Mouse (Mus musculus) induced T-regulatory cell, adult 2 months (primary cell): Measurements from ENCODE around the gene Gmeb1.
A peak's percentile ranks its signal among the peaks of the same experiment; 100 is the strongest.

Experiments
- DNase-seq: peaks from one replicate; pipeline ENCODE4 v3.0.0-alpha.2; 2012; ENCODE audit warnings: low read depth

The Gmeb1 gene

DNA sequence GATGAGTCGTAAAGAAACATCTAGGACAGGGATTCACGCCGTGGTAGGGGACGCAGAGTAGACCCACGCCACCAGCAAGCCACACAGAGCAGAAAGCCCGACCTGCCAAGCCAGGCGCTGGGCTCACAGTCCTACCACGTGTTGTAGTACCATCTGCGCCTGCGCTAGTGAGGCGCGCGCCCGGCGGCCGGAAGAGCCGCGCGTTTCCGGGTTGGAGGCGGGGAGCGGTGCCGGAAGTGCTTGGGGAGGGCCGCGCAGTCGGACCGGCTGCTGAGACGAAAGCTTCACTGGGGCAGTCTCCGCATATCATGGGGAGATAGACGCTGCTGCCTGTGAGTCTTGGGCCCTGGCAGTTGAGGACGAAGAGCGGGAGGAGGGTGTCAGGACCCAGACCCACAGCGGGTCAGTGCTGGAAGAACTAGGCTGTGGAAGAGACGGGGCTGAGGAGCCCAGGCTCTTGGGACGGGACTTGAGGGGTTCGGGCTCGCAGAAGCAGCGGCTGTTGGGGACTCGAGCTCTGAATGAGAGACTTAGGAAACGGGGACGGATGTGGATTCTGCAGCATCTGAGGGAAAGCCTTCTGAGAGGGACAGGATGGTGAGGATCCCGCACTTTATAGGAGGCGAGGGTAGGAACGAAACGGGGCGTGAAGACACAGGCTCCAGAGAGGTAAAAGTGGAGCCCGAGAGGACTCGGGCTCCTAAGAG, 12.9 kb upstream of the Gmeb1 start, which contains the start of gene Taf12:
Gene Taf12 (plus strand): TSS at position 220 of the 707 bp plus-strand sequence.
- DNase-seq, result peak; percentile 97

DNA sequence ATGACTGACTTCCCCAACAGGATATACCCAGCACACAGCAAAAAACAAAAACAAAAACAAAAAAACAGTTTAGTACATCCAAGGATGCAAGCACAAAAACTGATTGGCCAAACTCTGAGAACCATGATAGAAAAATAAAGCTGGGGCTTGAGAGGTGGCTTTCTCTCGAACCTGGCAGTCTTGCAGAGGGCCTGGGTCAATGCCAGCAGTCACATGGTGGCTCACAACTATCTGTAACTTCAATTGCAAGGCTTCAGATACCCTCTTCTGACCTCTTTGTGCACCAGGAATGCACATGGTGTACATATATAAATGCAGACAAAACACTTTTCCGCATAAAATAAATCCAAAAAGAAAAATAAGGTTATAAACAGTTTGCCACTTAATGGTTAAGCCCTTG, 11.8 kb upstream of the Gmeb1 start:
- no peak for DNase-seq

DNA sequence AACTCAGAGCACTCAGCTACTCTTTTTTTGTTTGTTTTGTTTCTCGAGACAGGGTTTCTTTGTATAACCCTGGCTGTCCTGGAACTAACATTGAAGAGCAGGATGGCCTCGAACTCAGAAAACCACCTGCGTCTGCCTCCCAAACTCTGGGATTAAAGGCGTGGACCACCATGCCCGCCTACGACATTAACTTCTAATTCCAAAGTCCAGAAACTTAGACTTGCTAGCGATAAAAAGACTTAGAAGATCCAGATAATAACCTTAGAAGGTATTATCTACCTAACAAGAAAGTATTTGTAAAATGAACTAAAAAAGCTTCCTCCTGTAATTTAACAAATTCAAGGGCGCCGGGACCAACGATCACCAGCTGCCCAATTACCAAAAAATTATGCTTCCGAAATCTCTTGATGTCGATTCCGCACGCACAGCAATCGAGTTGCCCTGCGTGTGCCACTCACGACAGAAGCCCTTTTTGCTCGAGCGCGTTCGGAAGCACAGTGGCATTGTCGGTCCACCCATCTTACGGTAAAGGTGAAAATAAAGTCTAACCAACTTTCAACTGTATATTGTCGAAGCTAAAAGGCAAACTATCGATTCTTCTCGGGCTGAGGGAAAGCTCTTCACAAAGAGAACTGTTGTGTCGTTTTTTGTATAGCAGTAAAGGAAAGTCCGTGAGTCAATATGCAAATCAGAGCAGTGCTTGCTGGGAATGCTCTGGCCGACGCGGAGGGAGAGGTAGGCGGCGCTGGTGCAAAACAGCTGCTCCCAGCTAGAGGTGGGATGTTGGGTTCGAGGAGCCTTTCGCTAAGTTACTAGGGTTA, 8.5 kb upstream of the Gmeb1 start:
- peak; percentile 97 for DNase-seq

DNA sequence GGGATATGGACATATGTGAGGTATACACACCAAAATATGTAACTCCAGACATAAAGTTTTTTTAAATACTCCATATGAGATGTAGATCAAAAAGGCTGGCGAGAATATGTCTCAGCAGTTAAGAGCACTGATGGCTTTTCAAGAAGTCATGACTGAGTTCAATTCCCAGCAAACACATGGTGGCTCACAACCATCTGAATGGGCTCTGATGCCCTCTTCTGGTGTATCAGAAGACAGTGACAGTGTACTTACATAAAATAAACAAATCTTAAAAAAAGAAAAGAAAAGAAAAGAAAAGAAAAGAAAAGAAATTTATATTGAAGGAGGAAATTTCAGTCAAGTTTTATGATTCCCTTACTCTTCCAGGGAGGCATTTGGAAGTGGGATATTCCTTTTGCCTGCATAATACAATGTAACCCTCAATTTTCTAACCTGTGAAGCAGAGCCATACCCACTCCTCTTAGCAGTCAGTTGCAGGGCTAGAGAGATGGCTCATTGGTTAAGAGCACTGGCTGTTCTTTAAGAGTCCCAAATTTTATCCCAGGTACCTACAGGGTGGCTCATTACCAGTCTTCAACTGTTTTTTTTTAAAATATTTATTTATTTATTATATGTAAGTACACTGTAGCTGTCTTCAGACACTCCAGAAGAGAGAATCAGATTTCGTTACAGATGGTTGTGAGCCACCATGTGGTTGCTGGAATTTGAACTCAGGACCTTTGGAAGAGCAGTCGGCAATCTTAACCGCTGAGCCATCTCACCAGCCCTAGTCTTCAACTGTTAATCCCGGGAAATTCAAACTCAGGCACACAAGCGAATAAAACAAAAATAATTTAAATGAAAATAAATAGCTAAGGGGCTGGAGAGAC, 7.7 kb upstream of the Gmeb1 start:
- peak; percentile 77 for DNase-seq

DNA sequence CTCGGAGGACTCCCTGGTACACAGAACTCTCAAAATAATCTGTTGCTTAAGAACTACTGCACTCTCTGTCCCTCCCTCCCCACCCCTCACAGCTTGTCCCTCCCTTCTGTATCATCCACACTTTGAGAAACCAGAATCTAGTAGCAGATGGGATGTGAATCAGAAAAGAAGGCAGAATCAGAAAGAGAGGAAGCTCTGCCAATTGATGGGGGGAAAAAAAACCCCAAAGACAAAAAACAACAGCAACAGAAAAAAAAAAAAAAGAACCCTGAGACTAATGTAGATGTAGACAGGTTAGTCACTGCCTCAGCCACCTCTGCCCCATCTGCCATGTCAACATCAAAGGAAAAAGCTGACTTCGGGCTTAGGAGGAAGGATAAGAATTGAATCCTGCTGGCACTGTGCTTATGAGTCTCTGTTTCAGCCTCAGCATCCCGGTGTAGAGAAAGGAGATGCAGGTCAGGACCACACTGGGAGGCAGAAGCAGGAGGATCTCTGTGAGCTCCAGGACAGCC, 5.5 kb upstream of the Gmeb1 start:
- no peak for DNase-seq

DNA sequence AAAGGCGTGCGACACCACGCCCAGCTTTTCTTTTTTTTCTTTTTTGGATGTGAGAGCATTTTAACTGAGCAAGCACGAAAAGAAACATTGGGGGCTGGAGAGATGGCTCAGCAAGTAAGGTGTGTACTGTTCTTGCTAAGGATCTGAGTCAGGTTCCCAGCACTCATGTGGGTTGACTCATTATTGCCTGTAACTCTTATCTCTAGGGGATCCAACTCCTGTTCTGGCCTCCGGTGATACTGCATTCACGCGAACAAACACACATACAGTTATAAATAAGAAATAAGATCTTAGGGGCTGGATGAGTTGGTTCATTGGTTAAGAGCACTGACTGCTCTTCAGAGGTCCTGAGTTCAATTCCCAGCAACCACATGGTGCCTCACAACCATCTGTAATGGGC, 1.9 kb upstream of the Gmeb1 start:
- DNase-seq, result peak; percentile 23

DNA sequence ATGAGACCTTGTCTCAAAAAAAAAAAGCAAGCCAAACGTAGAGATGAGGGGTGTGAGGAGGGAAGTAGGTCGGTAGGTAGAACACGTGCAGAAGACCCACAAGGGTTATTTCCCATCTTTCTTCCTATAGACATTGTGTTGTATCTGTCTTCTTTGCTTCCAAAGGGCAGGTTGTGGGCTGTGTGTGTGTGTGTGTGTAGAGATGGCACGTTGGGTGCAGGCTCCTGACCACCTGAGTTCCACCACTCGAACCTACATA, 885 bp upstream of the Gmeb1 start:
- no peak for DNase-seq

DNA sequence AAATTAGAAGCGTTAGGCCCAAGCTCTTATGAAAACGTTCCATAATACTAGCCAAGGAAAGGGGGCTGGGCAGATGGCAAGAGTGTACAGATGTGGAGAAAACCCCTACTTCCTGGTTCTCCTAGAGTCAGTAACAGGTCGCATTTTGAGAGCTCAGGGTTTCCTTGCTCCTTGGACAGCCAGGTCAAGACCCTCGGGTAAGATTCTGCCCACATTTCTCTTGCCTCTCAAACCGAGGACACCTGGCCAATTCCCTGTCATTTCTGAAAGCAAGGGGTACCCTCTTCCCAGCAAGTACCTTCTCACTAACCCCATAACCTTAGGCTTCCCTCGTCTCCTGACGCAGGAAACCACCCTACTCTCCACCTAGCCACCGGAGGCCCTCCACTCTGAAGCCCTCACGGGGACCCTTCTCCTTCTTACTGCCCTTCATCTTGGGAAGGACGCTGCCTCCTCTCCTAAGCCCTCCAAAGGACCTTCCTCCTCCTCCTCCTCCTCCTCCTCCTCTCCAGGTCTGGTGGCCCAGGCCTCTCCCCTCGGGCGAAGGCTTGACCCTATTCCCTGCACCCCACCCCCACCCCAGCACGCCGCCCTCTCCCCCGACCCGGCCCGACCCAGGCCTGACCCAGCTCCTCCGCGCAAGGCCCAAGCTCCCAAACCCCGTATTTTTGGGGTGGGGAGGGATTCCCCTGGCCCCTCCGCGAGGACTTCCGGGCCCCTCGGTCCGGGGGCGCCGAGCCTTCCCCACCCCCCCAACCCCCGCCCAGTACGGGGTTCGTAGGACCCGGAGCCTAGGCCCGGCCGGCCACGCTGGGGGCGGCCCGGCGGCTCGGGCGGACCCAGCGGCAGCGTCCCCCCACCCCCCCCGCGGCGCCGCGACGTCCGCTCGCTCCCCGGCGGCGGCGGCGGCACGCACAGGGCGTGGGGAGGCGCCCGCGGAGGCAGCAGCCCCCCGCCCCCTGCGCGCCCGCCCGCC, 710 bp downstream of the Gmeb1 start:
- DNase-seq, result peak; percentile 80

DNA sequence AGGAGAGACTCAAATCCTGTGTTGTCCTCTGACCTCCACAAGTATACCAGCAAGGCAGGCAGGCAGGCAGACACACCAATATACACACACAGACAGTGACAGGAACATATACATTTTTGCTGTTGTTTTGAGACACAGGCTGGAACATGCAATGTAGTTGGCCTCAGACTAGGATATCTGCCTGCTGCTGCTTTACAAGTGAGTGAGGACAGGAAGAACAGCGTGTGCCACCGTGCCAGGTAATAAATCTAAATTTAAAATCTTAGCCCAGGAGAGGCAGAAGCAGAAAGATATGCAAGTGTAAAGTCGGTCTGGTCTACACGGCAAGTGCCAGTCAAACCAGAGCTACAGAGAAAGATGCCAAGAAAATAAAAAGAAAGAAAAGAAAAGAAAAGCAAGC, 2.2 kb downstream of the Gmeb1 start:
- DNase-seq, result no peak

DNA sequence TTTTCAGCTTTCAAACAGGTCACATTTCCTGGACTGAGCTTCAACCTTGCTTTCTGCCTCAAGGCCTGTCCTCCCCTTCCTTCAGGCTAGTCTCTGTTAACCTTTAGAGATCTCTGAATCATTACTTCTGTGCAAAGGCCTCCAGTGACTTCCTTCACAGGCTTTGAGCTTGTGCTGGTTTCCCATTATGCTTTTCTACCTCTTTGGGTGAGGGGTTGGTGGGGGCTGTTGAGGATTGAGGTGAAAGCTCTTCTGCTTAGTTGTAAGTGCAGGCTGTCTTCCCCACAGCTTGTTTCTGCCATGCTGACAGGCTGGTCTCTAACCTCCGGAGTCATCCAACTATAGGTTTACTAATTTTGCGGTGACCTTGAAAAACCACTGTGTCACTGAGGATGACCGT, 5.0 kb downstream of the Gmeb1 start:
- DNase-seq, result no peak

DNA sequence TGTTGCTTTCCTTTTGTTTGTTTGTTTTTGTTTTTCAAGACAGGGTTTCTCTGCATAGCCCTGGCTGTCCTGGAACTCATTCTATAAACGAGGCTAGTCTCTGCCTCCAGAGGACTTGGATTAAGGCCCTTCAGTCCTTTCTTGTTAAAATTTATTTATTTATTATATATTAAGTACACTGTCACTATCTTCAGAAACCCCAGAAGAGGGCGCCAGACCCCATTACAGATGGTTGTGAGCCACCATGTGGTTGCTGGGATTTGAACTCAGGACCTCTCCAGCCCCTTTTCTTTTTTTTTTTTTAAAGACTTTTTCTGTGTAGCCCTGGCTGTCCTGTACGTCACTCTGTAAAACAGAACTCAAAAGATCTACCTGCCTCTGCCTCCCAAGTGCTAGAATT, 6.4 kb downstream of the Gmeb1 start:
- peak; percentile 63 for DNase-seq

DNA sequence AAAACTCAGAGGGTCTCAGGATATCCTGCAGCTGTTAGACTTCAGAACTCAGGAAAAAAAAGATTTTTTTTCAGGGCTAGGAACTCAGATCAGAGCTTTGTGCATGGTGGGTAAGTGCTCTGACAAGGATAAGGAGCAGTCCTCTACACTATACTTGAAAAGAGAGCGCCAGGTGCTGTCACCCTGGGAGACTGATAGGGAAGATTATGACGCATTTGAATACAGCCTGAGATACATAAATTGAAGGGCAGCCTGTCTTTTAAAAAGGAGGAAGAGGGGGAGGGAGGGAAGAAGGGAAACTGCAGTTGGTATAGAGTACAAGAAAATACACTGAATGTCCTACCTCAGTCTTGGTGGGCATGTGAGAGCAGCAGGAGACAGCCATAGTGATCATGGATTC, 7.8 kb downstream of the Gmeb1 start:
- no peak for DNase-seq

DNA sequence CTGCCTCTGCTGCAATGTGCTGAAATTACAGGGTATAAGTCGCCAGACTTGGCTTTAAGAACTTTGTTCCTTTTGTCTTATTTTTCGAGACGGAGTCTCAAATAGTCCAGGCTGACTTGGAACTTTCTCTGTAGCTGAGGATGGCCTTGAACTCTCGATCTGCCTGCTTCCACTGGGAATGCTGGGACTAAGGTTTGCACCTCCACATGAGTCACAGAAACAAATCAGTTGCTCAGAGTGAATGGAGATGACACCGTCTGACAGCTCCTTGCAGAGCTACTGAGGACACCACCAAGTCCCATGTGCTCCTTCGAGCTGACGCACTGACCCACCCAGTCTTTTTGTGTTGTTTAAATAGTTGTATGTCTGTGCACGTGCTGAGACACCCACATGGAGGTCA, 8.3 kb downstream of the Gmeb1 start:
- DNase-seq, result no peak

DNA sequence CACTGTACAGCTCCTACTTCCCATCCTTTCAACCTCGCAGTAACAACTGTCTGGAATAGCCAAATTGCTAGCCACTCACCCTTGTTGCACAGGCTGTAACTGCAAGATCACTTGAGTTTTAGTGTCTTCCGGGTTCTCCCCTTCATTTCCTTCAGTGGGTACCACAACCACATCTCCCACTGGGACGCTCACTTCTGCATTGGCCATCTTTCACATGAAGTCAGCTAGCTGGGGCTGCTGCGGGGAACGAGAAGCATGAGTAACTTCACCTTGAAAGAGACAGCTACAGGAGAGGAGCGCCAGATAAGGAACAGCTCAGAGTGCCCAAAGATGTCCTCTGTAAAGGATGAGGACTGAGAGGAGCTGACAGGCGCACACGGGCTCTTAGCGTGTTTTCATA, 9.8 kb downstream of the Gmeb1 start:
- no peak for DNase-seq

DNA sequence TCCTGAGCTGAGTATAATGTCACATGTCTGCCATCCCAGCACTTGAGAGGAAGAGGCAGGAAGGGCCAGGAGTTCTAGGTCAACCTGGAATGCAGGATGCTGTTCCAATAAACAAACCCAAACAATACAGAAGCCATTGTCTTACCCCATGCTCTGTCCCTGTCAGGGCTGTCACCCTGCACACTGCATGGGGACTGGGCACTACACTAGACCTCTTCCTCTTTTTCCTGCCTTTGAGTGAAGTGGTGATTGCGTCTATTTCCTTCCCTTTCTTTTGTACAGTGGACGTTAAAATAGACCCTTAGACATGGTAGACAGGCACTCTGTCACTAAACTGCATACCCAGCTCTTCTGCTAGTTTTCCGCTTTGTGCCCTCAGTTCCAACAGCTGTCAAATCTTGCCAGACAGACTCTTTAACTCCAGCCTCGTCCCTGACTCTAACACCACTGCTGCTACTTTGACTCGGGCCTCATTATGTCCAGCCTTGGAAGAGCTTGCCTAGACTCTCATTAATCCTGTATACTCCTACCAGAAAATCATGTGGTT, 13.9 kb downstream of the Gmeb1 start:
- no peak for DNase-seq

DNA sequence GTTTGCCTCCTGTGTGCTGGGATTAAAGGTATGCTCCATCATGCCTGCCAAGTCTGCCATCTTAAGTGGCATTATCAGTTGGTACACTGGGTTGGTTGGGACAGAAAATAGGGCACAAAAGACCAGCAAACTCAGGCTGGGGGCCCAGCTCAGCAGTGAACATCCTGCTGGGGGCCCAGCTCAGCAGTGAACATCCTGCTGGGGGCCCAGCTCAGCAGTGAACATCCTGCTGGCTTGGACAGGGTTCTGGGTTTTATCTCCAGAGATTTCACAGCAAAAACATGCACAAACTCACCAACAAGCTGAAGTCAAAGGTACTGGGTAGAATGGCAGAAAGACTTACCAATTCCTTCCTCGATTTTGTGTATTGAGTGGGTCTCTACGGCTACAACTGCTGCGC, 15.8 kb downstream of the Gmeb1 start:
- DNase-seq, result no peak

DNA sequence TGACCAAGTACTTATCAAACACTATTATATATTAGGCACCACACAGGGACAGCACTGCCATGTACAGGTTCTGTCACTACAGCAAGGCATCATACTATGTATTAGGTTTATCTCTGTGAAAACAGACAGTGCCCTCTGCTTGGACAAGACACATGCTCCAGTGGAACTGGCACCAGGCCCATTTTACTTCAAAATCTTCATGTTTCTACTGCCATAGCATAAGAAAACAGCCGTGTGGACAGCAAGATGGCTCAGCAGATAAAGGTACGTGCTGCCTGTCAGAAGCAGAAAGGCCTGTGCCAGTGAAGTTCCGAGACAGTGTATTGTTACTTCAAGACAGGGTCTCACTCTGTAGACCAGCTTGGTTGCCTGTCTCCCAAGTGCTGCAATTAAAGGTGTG, 20.2 kb downstream of the Gmeb1 start:
- no peak for DNase-seq

DNA sequence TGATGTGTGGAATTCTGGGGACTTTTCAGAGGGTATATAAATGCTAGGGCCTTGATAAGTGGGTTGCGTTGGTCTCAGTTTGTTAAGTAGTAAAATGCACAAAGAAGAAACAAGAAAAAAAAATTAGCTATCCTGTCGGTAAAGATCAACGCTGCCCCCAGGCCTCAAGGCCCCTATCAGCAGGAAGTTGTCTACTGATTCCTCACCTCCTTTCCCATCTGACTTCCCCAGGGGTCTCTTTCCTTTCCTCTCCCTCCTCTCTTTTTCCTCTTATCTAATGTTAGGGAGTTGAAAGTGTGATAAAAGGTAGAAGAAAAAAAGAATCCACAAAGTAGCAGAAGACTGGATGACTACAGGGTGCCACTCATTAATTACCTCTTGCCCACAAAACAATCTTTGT, 21.0 kb downstream of the Gmeb1 start:
- DNase-seq, result no peak

DNA sequence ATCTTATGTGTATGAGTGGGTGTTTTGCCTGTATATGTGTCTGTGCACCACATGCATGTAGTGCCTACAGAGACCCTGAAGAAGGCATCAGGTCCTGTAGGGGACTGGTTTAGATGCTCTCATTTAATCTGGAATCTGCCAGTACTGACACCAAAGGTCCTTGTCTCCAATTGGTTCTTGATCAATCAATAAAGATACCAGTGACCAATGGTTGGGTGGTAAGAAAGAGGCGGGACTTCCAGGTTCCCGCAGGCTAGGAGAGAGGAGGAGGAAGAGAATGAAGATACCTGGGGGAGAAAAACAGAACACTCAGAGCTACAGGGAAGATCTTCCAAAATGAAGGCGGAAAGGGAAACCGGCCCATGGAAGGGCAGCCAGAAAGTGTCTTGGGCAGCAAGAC, 23.0 kb downstream of the Gmeb1 start:
- DNase-seq, result no peak

DNA sequence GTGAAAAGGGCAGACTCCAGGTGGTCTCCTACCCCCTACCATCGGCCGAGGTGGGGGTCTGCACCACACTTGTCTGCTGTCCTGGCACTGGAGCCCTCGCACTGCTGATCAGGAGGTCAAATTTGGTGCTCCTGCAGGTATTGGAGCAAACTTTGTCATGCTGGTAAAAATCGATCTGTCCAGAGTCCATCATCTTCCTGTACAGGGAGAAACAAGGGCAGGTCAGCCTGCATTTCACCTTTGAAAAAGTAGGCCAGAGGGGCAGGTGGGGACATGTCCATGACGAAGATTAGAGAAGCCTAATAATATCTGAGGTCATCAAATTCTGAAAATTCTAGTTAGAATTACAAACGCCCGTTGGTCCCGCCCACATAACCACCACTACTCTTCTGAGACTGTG, 26.7 kb downstream of the Gmeb1 start:
- DNase-seq, result no peak

DNA sequence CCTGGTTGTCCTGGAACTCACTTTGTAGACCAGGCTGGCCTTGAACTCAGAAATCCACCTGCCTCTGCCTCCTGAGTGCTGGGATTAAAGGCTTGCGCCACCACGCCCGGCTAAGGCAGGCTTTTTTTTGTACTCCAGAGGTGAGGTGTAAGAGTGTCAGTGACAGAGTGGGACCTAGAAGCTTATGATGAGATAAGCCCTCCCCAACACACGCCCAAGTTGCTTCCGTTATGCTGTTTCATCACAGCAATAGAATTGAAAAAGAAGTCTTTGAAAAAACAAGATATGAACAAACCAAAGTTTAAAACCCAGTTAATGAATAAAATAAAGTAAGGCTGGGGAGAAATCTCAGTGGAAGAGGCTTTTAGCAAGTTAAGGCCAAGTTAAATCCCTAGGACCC, 31.0 kb downstream of the Gmeb1 start:
- DNase-seq, result no peak
